Mouse (Mus musculus) C2C12 (cell line): ENCODE results near the gene Zfand2b.

ENCODE experiments used
- CTCF ChIP-seq: IDR thresholded peaks from one replicate; pipeline ENCODE4 v1.5.1; 2011; ENCODE audit not compliant: control insufficient read depth, insufficient read depth, insufficient read length
- FOSL1 ChIP-seq: IDR thresholded peaks from one replicate; pipeline ENCODE4 v1.8.0; 2011; ENCODE audit warnings: mild to moderate bottlenecking, low read length; ENCODE audit not compliant: poor library complexity, insufficient read depth, severe bottlenecking
- MAX ChIP-seq: IDR thresholded peaks from one replicate; pipeline ENCODE4 v1.6.1; 2011; ENCODE audit warnings: mild to moderate bottlenecking, control low read depth
- USF1 ChIP-seq: IDR thresholded peaks from one replicate; pipeline ENCODE4 v1.6.1; 2011; ENCODE audit warnings: low read depth, mild to moderate bottlenecking, control low read depth, moderate library complexity

DNA sequence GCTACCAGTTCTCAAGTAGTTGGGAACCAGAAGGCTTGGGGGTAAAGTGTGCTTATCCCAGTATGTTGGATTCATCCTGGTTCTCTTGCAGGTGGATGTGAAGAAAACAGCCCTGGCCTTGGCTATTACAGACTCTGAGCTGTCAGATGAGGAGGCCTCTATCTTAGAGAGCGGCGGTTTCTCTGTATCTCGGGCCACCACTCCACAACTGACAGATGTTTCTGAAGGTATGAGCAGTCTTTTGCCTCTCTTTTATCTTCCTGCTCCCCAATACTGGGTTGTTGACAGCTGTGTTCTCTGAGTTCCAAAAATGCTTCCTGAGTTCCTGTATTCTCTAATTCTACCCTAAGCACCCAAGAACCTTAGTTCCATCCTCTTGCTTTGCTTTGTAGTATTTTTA lies 22.9 kb upstream of the Zfand2b start:
- TF ChIP-seq CTCF (no peak), MAX (no peak), FOSL1 (no peak), USF1 (no peak)
